Mouse (Mus musculus) embryonic fibroblast, embryonic 13.5 days (primary cell): ENCODE measurements around the gene Cpm.

Experiments used
- CTCF ChIP-seq: IDR thresholded peaks from 2 replicates; pipeline ENCODE4 v1.5.1; 2011; ENCODE audit warnings: mild to moderate bottlenecking, control low read depth, low read length, moderate library complexity, borderline replicate concordance; ENCODE audit not compliant: insufficient read depth
- POLR2A ChIP-seq: IDR thresholded peaks from 2 replicates; pipeline ENCODE4 v1.6.1; 2011; ENCODE audit warnings: low read depth, mild to moderate bottlenecking, control low read depth, low read length, moderate library complexity

DNA sequence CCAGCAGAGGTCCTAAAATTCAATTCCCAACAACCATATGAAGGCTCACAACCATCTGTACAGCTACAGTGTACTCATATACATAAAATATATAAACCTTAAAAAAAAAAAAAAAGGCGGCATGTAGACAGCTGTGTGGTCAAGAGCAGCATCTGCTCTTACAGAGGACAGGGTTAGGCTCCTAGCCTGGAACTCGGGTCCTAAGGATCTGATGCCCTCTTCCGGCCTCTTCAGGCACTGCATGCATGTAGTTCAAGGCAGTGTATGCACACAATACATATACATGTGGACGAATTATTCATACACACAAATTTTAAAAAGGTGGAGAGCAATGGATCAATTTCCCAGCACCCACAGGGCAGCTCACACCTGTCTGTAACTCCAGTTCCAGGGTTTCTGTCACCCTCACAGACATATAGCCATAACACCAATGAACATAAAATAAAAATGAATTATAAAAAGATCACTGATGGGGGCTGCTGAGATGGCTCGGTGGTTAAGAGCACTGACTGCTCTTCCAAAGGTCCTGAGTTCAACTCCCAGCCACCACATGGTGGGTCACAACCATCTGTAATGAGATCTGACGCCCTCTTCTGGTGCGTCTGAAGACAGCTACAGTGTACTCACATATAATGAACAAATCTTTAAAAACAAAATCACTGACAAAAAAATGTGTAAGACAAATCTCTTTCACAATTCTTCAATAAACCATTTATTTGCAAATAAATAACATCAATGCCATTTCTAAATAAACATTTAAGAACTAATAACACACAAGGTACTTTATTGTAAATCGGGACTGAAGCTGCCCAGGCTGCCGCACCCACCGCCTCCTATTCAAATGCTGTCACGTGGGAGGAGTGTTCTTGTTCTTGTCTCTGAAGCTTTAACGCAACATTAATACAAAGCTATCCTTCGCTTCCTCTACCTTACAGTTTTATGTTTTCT is 59.2 kb downstream of the Cpm start:
- no peak for TF ChIP-seq CTCF
- TF ChIP-seq POLR2A: no peak
